Mouse (Mus musculus) midbrain, embryonic 16.5 days (tissue): ENCODE data around the gene Usp6nl. TPM values are rescaled to one million over a fixed set of nuclear protein-coding genes. Genes with fewer than 3 reads are reported as not detected.

Source experiments
- ATAC-seq: fragments of 200-750 bp; cut with Nextera tagmentation; 2 replicates; pipeline ENCODE4 v1.8.0; 2017; ENCODE audit warnings: moderate TSS enrichment
- H3K27ac ChIP-seq: fragments of 300-500 bp; sonication (generic); 2 replicates; pipeline ENCODE4 v1.5.1; 2014; ENCODE audit warnings: mild to moderate bottlenecking, low read length, mixed read lengths
- H3K27me3 ChIP-seq: fragments of 300-500 bp; sonication (generic); 2 replicates; pipeline ENCODE4 v1.6.1; 2014; ENCODE audit warnings: low read depth, low read length, mixed read lengths; ENCODE audit not compliant: control insufficient read depth, insufficient read depth
- H3K36me3 ChIP-seq: fragments of 300-500 bp; sonication (generic); 2 replicates; pipeline ENCODE4 v1.6.1; 2014; ENCODE audit warnings: mild to moderate bottlenecking, low read length, moderate library complexity, mixed read lengths; ENCODE audit not compliant: control insufficient read depth, insufficient read depth
- H3K4me1 ChIP-seq: fragments of 300-500 bp; sonication (generic); 2 replicates; pipeline ENCODE4 v1.6.1; 2014; ENCODE audit warnings: mild to moderate bottlenecking, low read length, mixed read lengths; ENCODE audit not compliant: control insufficient read depth, insufficient read depth
- H3K4me2 ChIP-seq: fragments of 300-500 bp; sonication (generic); 2 replicates; pipeline ENCODE4 v1.6.1; 2014; ENCODE audit warnings: mild to moderate bottlenecking, low read length, mixed read lengths
- H3K4me3 ChIP-seq: fragments of 300-500 bp; sonication (generic); 2 replicates; pipeline ENCODE4 v1.5.1; 2014; ENCODE audit warnings: low read depth, mild to moderate bottlenecking, low read length, moderate library complexity, mixed read lengths
- H3K9ac ChIP-seq: fragments of 300-500 bp; sonication (generic); 2 replicates; pipeline ENCODE4 v1.6.1; 2014; ENCODE audit warnings: low read depth, low read length, mixed read lengths
- H3K9me3 ChIP-seq: fragments of 300-500 bp; sonication (generic); replicated peaks from 2 replicates; pipeline ENCODE4 v1.6.1; 2014; ENCODE audit warnings: mild to moderate bottlenecking, low read length, mixed read lengths; ENCODE audit not compliant: control insufficient read depth, poor library complexity, severe bottlenecking
- WGBS: fragments of 180-500 bp; shearing (Covaris S2); extraction: QIAGEN DNeasy Blood & Tissue Kit; methylation state at CpG from one replicate; pipeline ENCODE4 v1.1.7; 2014; 5-methylcytosine and 5-hydroxymethylcytosine counted together
- polyA plus RNA-seq: library from polyadenylated mRNA; unstranded; fragments of >200 nt; fragmentation: Nextera tagmentation; extraction: Ambion mirVana; gene quantifications from 2 replicates; pipeline ENCODE4 v1.2.1, GENCODE M21; 2015

Gene Usp6nl
- polyA plus RNA-seq, 1 experiment from 2014 or later, result 6.2 TPM

DNA sequence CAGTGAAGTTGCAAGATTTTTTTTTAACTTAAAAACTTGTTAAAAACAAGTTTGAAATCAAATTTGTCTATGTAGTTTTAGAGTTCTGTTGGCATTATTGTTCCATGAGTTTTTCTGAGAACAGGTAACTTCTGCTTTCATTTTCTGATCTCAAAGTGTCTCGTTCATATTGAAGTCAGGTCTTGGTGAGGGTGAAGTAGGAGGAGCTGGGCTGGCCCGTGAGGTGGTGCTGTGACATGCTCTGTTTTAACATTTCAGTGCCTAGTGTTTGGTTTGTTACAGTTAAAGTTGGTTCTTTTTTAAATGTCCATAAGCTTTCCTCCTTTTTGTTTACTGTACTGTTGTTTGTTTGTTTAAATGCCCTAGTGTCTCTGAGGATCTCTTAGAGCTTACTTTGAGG is 15.0 kb downstream of the Usp6nl start:
- no peaks in the 10 kb centered on the region for H3K36me3 ChIP-seq
- H3K9me3 ChIP-seq, result no peaks in the 10 kb centered on the region
- 93% methylated on average over 2 of the region's 2 CpGs for WGBS
- H3K4me1 ChIP-seq, result peaks cover 6% of the 10 kb centered on the region
- no peak overlapping the region for H3K4me2 ChIP-seq
- no peak overlapping the region for H3K9ac ChIP-seq
- H3K27me3 ChIP-seq, result no peaks in the 10 kb centered on the region
- no peak for ATAC-seq
- no peak overlapping the region for H3K27ac ChIP-seq
- H3K4me3 ChIP-seq, result no peak overlapping the region

- ATAC-seq, result no peak
- no peak overlapping the region for H3K4me3 ChIP-seq
These were observed 15.7 kb downstream of the Usp6nl start for GRCm38 (mm10) chr2:6338031-6338629.

DNA sequence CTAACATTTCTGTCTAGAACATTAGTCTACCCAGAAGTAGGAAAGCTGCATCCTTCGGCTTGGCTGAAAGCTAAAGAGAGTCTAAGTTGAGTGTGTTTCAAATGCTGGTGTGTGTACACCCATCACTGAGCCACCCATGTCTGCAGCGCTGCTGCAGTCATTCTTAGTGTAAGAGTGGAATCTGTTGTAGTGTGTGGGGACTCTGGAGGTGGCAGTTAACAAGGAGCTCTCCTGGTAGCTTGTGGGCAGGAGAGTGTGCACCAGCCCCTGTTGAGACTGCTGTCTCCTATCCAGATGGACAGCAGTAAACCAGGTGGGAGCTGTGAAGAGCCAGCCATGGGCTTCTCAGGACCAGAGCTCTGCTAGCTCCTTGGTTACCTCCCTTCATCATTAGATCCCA is 18.0 kb downstream of the Usp6nl start:
- Histone ChIP-seq H3K4me3 (no peak overlapping the region), H3K9me3 (no peaks in the 10 kb centered on the region), H3K36me3 (no peaks in the 10 kb centered on the region), H3K4me1 (no peaks in the 10 kb centered on the region), H3K27ac (no peak overlapping the region), H3K4me2 (no peak overlapping the region), H3K9ac (no peak overlapping the region), H3K27me3 (no peaks in the 10 kb centered on the region)
- WGBS, result 98% methylated on average over 2 of the region's 2 CpGs
- ATAC-seq, result no peak

More at GRCm38 (mm10) chr2:6338031-6338629, 15.7 kb downstream of the Usp6nl start:
- Histone ChIP-seq H3K27me3 (no peaks in the 10 kb centered on the region), H3K36me3 (no peaks in the 10 kb centered on the region), H3K27ac (no peak overlapping the region), H3K9me3 (no peaks in the 10 kb centered on the region), H3K4me2 (no peak overlapping the region), H3K9ac (no peak overlapping the region), H3K4me1 (peaks cover 6% of the 10 kb centered on the region)
- 84% methylated on average over 9 of the region's 9 CpGs for WGBS

DNA sequence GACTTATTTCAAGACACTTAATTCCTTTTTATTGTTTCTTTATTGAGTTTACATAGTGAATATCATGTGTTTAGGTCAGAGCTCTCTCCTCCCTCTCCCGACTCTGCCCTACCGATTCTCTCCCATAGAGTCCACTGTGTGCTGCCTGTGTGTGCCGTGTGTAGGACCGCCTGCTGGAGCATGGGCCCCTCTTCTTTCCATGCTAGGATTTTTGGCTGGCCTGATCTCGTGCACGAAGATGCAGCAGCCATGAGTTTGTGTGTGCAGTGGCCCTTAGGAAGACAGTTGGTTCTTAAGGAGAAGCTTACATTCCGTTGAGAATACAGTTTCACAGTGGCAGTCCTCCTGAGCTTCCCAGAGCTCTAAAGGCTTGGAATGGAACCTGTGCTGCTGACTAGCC is 19.0 kb downstream of the Usp6nl start:
- H3K36me3 ChIP-seq, result no peaks in the 10 kb centered on the region
- no peaks in the 10 kb centered on the region for H3K9me3 ChIP-seq
- H3K9ac ChIP-seq, result no peak overlapping the region
- no peak overlapping the region for H3K4me2 ChIP-seq
- WGBS, result 79% methylated on average over 7 of the region's 7 CpGs
- no peak overlapping the region for H3K4me3 ChIP-seq
- no peaks in the 10 kb centered on the region for H3K4me1 ChIP-seq
- H3K27me3 ChIP-seq, result no peaks in the 10 kb centered on the region
- no peak overlapping the region for H3K27ac ChIP-seq
- no peak for ATAC-seq

- peak; percentile 77 for ATAC-seq
- no peak overlapping the region for H3K27ac ChIP-seq
- H3K9me3 ChIP-seq, result no peaks in the 10 kb centered on the region
- no peak overlapping the region for H3K9ac ChIP-seq
- H3K4me3 ChIP-seq, result no peak overlapping the region
- H3K36me3 ChIP-seq, result no peaks in the 10 kb centered on the region
- H3K4me1 ChIP-seq, result peaks cover 24% of the 10 kb centered on the region
- 64% methylated on average over 11 of the region's 11 CpGs for WGBS
- H3K27me3 ChIP-seq, result no peaks in the 10 kb centered on the region
- no peak overlapping the region for H3K4me2 ChIP-seq
These were observed 27.0 kb downstream of the Usp6nl start for GRCm38 (mm10) chr2:6349256-6350092.

DNA sequence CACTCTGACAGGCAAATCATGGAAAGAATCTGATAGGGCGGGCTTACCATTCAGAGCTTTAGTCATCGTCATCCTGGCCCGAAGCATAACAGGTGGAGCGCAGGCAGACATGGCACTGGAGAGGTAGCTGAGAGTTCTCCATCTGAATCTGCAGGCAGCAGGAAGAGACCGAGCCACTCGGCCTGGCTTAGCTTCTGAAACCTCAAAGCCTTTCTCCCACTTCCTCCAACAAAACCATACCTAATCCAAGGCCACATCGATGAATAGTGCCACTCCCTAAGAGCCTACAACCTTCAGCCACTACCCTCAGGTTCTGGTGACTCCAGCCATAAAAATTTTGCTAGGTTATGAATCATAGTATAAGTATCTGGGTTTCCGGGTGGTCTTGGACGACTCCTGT is 27.7 kb downstream of the Usp6nl start:
- peaks cover 24% of the 10 kb centered on the region for H3K4me1 ChIP-seq
- no peak overlapping the region for H3K4me2 ChIP-seq
- no peak overlapping the region for H3K9ac ChIP-seq
- ATAC-seq, result no peak
- H3K36me3 ChIP-seq, result no peaks in the 10 kb centered on the region
- no peaks in the 10 kb centered on the region for H3K9me3 ChIP-seq
- H3K27me3 ChIP-seq, result no peaks in the 10 kb centered on the region
- no peak overlapping the region for H3K4me3 ChIP-seq
- H3K27ac ChIP-seq, result no peak overlapping the region
- WGBS, result 74% methylated on average over 9 of the region's 9 CpGs

GRCm38 (mm10) chr2:6350931-6351695 is 28.6 kb downstream of the Usp6nl start:
- Histone ChIP-seq H3K4me1 (peaks cover 24% of the 10 kb centered on the region), H3K9me3 (no peaks in the 10 kb centered on the region), H3K4me2 (no peak overlapping the region), H3K4me3 (no peak overlapping the region), H3K9ac (no peak overlapping the region), H3K27me3 (no peaks in the 10 kb centered on the region), H3K27ac (no peak overlapping the region), H3K36me3 (no peaks in the 10 kb centered on the region)
- WGBS, result 74% methylated on average over 7 of the region's 7 CpGs
- 0 out of 2 replicates have a peak, but pooled peaks have one; percentile 29 for ATAC-seq

- no peak for ATAC-seq
- Histone ChIP-seq H3K9me3 (no peaks in the 10 kb centered on the region), H3K27me3 (no peaks in the 10 kb centered on the region), H3K4me1 (peaks cover 24% of the 10 kb centered on the region), H3K36me3 (no peaks in the 10 kb centered on the region), H3K4me2 (peak overlapping the region; percentile 22; the same call in 1 of the 2 replicates), H3K27ac (no peak overlapping the region; the same call in 1 of the 2 replicates), H3K9ac (no peak overlapping the region; the same call in 1 of the 2 replicates), H3K4me3 (no peak overlapping the region)
- 57% methylated on average over 14 of the region's 14 CpGs for WGBS
These were observed 30.1 kb downstream of the Usp6nl start for GRCm38 (mm10) chr2:6352541-6352971.
